Mouse (Mus musculus) C2C12 (cell line): ENCODE data around the gene Pdia3.

Source experiments
- CEBPB ChIP-seq: IDR thresholded peaks from one replicate; pipeline ENCODE4 v1.6.1; 2011; ENCODE audit warnings: low read depth, mild to moderate bottlenecking, control low read depth, moderate library complexity
- CTCF ChIP-seq: IDR thresholded peaks from one replicate; pipeline ENCODE4 v1.5.1; 2011; ENCODE audit not compliant: control insufficient read depth, insufficient read depth, insufficient read length
- FOSL1 ChIP-seq: IDR thresholded peaks from one replicate; pipeline ENCODE4 v1.8.0; 2011; ENCODE audit warnings: mild to moderate bottlenecking, low read length; ENCODE audit not compliant: poor library complexity, insufficient read depth, severe bottlenecking
- MAX ChIP-seq: IDR thresholded peaks from one replicate; pipeline ENCODE4 v1.6.1; 2011; ENCODE audit warnings: mild to moderate bottlenecking, control low read depth
- MYOD1 ChIP-seq: IDR thresholded peaks from one replicate; pipeline ENCODE4 v1.6.1; 2011; ENCODE audit warnings: low read depth; ENCODE audit not compliant: control insufficient read depth, insufficient read length
- MYOG ChIP-seq: IDR thresholded peaks from one replicate; pipeline ENCODE4 v1.6.1; 2011; ENCODE audit not compliant: control insufficient read depth, insufficient read length; ENCODE audit errors: extremely low read depth
- USF1 ChIP-seq: IDR thresholded peaks from one replicate; pipeline ENCODE4 v1.6.1; 2011; ENCODE audit warnings: low read depth, mild to moderate bottlenecking, control low read depth, moderate library complexity

DNA sequence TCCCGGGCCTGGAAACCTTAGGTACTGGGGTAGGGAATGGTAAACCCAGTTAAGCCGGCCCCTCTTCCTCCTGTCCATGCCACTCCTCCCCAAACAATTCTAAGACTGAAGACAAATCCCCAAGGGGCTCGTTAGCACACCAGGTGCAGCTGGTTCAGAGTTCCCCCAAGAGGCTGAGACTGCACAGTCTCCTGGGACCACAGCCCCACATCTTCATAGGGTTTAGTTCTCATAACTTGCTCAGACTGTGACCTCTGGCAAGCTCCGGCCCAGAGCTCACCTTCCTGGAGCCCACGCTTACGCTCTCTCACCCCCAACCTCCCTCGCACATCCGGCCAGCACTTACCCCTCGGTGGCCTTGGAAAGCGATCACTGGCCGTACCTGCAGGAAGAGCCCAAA is 28.2 kb downstream of the Pdia3 start:
- TF ChIP-seq CTCF (no peak), MYOG (no peak), USF1 (no peak), MAX (no peak), CEBPB (no peak), FOSL1 (no peak), MYOD1 (no peak)
